Mouse (Mus musculus): ENCODE measurements around the gene Flrt3. TPM values are rescaled to one million over a fixed set of nuclear protein-coding genes. Genes with fewer than 3 reads are reported as not detected.

Flrt3 gene
- 5.8 and 5.9 TPM in 2 replicates for total RNA-seq (2021)
- long read RNA-seq, experiment 1, partial matches to known transcripts = 0 of 4 reads
- long read RNA-seq, experiment 1, other reads (novel, unspliced or antisense) = 0 of 4 reads
- long read RNA-seq, experiment 2, transcript Flrt3-202 (3 exons, 3,977 nt) = major isoform, 5 of 5 reads
- long read RNA-seq, experiment 2, partial matches to known transcripts = 0 of 5 reads
- long read RNA-seq, experiment 2, other reads (novel, unspliced or antisense) = 0 of 5 reads

- peak; percentile 89 for DNase-seq
Observed at GRCm38 (mm10) chr2:140670963-140671702, at the start of gene Flrt3. Gene Flrt3 (minus strand): TSS chr2:140671469.

DNA sequence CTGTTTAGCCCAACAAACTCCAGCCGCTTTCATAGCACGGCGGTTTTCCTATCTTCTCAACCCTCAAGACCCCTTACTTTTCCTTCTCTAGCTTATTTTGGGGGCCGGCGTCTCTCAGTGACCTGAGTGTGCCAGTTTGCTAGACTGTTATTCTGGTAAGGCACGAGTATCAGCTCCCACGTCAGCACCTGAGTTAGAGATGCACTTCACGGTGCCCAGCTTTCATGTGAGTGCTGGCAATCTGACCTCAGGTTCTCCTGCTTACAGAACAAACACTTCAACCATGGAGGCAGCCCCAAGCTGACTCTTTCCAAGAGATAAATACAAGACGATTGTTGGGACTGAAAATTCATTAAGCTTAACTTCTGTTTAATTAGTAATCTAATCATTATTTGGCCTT lies 46.1 kb upstream of the Flrt3 start:
- DNase-seq = no peak

- DNase-seq = no peak
Observed at GRCm38 (mm10) chr2:140715822-140716221, 44.6 kb upstream of the Flrt3 start.

GRCm38 (mm10) chr2:140707550-140707949 lies 36.3 kb upstream of the Flrt3 start:
- no peak for DNase-seq

GRCm38 (mm10) chr2:140705278-140705677 lies 34.0 kb upstream of the Flrt3 start:
- DNase-seq = no peak

DNA sequence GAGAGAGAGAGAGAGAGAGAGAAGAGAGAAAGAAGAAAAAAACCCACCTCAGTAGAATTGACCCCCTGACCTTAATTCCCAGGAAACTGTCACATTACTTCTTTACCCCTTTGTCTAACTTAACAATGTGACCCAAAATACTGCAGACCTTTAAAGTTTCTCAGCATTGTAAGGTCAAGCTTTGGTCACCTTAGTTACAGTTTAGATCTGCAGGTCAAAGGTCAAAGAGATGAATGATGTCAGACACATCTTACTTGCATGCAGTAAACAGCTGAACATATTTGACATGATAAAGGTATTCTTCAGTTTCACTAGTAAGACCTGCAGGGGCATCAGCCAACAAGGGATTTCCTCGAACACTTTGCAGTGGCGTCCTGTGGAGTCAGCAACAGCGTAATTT lies 32.9 kb upstream of the Flrt3 start:
- no peak for DNase-seq

DNA sequence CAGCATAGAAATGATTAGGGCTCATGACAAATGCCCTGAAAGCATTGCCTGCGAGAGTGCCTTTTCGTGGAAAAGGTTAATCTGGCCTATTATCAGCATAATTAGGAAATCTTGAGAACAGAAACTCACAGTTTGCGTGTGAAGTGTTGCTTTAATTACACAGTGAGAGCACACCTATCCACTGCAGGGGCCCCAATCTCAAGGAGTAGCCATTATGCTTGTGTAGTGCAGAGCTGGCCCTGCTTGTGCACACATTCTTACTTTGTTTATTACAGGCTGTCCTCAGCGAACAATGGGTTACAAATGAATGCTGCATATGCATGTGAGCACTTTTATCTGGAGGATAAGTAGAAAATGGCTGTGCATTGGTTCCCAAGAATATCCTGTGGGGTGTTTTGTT lies 32.1 kb upstream of the Flrt3 start:
- DNase-seq = no peak

DNA sequence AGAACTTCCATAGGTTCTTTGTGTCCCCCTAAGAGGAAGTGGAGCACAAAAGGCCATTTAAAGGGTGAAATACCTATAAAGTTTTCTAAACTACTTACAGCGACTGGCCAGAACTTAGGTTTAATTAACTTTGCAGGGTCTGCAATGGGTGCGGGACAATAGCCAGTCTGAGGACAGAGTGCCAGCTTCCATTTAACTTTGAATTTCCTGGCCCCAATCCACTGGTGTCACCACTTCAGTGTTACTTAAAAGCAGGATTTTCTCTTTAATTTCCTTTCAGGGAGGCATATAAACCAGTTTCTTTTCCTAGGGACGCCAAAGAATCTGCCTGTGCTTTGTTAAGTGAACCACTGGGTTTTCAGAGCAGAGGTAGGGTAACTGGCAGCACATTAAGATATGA lies 27.3 kb upstream of the Flrt3 start:
- no peak for DNase-seq

DNA sequence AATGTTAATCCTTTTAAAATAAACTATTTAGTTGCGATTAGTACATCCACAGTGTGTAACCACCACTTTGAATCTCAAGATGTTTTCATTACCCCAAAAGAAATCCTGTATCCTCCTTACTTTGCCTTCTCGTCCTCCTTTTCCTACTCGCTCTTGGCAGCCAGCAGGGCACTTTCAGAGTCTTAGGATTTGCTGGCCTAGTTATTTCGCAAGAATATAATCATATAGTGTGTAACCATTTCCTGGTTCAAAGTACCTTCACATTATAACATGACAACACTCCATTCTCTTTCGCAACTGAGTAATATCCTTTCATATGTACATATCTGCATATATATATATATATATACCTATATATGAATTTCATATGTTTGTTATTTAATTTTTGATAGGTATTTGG lies 22.6 kb upstream of the Flrt3 start:
- DNase-seq = no peak

DNA sequence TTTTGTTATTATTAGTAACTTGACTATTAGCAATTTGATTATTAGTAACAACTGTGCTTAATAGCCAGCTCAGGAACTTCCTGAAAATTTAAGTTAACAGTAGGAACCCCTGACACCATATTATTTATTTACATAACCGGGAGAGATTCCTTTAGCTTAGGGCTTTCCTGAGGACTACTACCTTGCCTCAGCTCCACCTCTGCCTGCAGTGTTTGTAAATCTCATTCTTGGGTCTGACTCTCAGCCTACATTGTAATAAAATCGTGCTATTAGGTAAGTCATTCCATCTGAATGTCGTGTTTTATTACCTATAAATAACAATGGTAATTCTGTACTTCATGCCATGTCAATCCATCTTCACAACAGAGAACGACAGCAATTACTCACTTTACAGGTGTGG lies 21.2 kb upstream of the Flrt3 start:
- no peak for DNase-seq

DNA sequence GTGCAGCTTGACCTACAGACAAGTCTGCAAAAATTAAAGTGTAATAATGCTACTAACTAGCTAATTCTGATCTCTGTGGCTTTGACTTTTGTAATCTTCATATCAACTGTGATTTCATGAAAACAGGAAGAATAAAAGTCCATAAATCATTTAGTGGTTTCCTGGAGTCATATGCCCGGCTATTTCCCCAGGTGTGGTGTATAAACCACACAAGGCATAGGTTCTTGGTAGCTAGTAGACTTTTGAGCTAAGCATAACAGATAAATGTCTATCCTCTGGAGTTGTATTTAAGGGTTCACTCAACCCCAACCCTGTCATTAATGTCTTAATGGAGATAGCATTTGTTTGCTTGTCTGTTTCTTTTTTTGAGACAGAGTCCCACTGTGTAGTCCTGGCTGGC lies 20.1 kb upstream of the Flrt3 start:
- DNase-seq = no peak

DNA sequence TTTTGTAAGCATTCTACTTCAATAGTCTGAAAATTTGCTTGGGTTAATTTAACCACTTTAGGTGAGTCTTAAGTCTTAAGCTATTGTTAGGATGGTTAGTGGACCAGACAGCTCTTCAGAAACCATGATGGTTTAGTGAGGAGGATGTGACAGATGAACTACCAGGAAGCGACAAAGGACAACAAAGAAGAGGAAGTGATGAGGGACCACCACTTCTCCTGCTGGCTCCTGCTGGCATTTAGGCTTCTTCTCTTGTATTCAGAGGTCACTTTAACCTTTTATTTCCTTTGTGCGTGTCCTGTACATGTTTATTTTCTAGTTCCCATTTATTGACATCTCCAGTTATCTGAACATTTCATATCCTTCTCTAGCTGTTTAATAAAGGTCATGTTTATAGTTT lies 19.6 kb upstream of the Flrt3 start:
- DNase-seq = no peak

DNA sequence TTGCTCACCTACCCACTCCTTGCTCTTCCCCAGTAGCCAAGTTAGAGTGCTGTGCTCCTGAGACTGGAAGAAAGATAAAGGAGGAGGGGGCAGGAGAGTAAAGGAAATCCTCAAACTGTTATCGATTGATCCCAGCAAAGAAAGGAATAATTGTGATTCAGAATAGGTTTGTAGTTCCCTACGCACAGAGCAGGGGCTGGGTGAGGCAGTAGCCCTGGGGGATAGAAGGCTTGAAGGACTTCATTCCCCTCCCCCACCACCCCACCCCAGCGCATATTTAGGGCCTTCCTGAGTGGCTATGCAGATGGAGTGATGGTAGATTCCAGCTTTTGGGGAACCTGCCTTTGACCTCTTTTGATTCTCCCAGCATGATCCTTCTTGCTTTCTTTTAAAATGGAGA lies 5.5 kb upstream of the Flrt3 start:
- no peak for DNase-seq

DNA sequence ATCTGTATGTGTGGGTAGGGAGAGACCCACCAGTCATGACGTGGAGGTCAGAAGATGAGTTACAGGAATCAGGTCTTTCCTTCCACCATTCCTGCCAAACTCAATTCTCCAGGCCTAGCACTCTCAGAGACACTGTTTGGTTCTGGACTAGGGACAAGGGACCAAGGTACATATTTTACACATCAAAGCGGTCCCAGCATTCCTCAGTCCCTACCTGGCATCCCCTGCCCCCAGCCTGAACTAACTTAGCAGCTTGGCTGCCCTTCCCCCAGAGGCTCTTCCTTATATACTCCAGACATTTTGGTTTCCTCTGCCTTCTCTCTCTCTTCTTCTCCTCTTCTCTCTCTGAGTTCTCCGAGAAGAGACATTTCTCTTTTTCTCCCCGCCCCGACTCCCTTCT lies 2.2 kb upstream of the Flrt3 start:
- DNase-seq = no peak

GRCm38 (mm10) chr2:140670457-140670856 lies 812 bp downstream of the Flrt3 start:
- peak; percentile 16 for DNase-seq

DNA sequence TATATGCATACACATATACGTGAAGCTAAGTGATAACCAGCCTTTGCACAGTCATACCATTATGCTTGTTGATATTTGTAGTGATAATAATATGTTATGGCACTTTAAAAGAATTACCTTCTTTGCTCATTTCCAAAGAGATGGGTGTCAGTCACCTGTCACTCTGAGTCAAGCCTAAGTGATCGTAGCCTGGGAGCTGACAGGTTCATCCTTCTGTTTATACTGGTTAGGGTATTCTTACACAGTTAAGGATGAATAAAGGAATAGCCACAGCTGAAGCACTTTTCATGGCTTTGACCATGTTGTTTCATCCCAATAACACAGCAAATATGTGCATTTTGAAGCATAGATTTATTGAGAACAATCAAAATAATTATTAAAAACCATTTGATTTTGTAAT lies 1.5 kb downstream of the Flrt3 start:
- no peak for DNase-seq

- no peak for DNase-seq
Observed at GRCm38 (mm10) chr2:140669081-140669480, 2.2 kb downstream of the Flrt3 start.

GRCm38 (mm10) chr2:140668311-140668710 lies 3.0 kb downstream of the Flrt3 start:
- DNase-seq = peak; percentile 75

- DNase-seq = no peak
Observed at GRCm38 (mm10) chr2:140667261-140668047, 3.8 kb downstream of the Flrt3 start.

- DNase-seq = no peak
Observed at GRCm38 (mm10) chr2:140666846-140667245, 4.4 kb downstream of the Flrt3 start.

- no peak for DNase-seq
Observed at GRCm38 (mm10) chr2:140664381-140664780, 6.9 kb downstream of the Flrt3 start.

DNA sequence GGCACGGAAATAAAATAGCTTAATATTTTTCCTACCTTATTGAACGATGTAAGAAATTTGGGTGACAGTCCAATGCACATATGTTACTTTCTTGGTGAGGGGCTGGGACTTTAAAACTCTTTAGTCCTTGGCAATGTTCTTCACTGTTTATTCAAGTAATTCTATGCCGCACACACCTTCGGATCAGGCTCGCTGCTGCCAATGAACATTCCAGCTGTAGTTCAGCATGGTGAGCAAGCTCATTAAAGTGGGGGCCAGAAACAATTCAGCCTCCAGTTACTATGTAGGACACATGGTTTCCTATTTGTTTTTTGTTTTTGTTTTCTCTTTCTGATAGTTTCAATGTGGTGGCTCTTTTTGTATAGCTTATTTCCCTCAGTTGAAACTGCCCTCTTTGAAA lies 8.6 kb downstream of the Flrt3 start:
- DNase-seq = no peak

- no peak for DNase-seq
Observed at GRCm38 (mm10) chr2:140653978-140654377, 17.3 kb downstream of the Flrt3 start.

Data from adrenal gland, postnatal 14 days (tissue).